Mouse (Mus musculus) monocyte, adult 5-6 weeks (primary cell): ENCODE results near the gene Prox1. TPM values are rescaled to one million over a fixed set of nuclear protein-coding genes. Genes with fewer than 3 reads are reported as not detected.

ENCODE experiments used
- ATAC-seq: fragments of 153-309, 156-312 bp; replicated peaks from 2 replicates; pipeline ENCODE4 v1.8.0; 2017; ENCODE audit warnings: mild to moderate bottlenecking; ENCODE audit not compliant: low TSS enrichment, insufficient number of reproducible peaks, severe bottlenecking, poor library complexity, low FRiP score
- total RNA-seq: library from RNA; stranded (forward); fragments of 200-1000, 200-491, 200-594 nt; gene quantifications from 3 replicates; pipeline ENCODE4 v1.2.3, GENCODE M21; 2017

Gene Prox1
- total RNA-seq, 1 experiment from 2014 or later = not detected

DNA sequence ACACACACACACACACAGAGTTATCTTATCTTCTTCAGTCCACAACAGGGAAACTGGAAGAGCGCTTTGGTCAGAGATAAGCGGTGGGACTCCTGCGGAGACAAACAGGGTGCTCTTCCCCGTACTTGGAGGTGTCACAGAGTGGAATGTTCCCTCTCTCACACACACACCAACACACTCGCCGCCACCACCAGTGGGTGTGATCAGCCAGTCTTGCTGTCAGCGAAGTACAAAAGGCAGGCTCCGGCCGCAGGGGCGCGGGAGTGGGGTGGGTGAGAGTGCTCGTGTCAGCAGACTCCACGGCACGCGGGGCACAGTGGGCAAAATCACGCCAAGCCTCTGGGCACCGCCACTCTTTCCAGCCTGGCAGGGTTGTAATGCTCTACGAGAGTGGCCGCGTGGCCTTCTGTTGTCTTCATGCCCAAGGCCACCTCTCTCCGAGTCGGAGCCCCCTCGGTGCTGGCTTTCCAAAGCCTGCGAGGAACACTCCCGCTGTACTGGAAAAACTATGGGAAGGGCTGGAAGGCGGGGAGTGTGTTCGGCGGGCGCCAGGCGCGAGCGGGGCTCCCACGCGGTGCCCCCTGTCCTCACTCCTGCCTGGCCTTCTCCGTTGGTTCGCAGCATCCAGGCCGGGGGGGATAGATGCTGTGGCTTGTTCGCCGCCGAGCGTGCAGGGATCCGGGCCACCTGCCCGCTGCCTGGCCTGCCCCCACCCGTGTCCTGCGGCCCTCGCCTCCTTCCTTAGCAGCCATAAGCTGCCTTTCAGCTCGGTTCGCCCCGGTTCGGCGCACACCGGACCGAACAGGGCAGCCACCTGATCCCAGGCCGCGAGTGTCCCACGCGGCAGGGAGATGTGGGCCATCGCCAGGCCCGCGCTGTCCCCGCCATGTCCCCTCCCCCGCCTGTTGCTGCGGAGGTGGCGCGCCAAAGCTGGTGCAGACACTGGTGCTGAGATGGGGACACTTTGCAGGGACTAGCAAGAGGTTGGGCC is 4.5 kb upstream of the Prox1 start:
- ATAC-seq = no peak

DNA sequence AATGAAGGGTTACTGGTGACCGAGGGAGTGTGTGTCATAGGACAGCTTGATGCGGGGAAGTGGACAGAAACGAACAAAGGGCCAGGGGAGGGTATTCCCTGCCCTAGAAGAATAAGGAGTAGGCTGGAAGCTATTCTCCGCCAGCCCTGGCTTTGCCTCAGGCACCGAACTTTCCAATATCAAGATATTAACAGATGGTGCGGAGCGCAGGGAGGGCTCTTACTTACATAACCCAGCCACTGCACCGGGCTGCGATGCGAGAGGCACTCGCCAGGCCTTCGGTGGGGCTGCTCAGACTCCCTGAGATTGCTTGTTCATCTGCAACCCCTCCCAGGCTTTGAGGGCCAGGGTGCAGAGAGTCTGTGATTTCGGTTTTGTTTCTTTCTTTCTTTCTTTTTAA is 3.7 kb upstream of the Prox1 start:
- no peak for ATAC-seq

DNA sequence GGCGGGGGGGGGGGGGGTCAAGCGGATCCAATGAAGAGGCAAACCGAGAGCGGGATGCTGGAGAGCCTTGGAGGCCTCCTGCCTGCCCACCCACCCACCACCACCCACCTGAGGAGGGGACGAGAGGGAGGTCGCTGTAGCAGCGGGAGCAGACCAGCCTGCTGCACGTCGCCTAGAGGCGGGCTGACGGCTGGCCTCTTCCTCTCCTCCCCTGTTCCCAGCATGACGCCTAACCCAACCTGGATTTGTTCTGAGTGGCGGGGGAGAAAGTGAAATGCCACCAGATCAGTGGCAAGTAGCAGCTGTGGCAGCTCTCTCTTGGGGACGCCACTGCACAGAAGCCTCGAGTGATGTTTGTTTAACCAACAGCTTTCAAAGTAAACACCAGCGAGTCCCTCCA is 3.1 kb upstream of the Prox1 start:
- ATAC-seq = no peak

DNA sequence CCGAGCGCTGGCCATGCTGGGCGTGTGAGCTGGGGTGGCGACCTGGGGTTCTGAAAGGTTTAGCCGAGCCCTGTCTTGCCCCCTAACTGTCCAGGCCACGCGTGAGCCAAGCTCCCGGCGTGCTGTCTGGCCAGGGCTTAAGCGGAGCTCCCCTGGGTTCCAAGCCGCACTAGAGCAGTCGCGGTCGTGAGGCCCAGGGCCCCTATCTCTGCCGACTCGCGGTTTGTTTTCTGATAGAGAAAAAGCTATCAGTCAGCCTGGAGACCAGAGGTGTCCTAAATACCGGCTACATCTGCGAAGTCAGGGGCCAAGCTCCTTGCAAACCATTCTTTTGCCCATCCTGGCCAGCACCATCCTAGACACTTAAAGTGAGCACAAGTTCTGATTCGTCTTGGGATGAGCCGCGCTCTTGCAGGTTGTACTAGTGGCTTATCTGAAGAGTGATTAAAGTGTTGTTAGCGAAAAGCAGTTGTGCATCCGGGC is 2.5 kb upstream of the Prox1 start:
- no peak for ATAC-seq

DNA sequence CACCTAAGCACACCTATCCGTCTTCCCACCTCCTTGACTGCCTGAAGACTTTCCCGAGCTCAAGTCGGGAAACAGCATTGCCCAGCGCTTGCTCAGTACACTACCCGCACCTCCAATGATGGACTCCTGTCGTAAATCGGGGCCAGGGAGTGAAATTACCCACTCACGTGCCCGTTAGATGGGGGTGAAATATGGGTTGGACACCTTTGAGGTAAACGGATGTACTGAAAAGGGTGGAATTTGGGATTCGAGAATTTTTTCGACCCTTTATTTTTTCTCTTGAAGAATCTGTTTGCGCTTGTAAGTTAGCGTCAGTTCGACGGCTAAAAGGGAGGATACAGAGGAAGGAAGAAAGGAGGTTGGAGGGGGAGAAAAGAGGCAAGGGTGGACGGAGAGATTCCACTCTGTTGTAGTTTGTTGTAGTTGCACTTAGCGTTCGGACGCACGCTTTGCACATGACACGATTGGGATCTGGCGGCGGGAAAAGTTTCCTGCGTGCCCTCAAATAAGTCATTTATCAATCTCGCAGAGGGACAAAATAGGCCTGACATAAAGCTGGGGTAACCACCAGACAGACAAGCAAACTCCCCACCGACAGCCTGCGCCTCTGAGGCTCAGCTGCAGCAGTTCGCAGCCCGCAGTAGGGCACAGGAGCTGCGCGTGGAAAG is 1.9 kb upstream of the Prox1 start:
- no peak for ATAC-seq

DNA sequence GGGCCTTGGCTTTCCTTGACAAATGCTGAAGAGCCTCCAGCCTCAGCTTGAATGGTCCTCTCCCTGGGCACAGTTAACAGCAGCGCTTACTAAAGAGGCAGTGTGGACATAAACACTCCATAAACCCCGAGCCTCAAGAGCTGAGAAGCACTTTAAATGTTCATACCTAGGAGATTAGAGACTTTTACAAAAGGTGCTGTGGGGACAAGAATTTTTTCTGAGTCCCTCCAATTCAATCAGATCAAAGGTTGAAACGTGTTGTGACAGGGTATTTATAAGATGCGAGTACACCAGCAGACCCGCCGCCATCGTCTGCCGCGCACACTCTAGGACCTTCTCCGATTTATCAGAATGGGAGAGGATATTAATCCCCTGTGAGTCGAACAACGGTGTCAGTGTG is 1.2 kb upstream of the Prox1 start:
- no peak for ATAC-seq

DNA sequence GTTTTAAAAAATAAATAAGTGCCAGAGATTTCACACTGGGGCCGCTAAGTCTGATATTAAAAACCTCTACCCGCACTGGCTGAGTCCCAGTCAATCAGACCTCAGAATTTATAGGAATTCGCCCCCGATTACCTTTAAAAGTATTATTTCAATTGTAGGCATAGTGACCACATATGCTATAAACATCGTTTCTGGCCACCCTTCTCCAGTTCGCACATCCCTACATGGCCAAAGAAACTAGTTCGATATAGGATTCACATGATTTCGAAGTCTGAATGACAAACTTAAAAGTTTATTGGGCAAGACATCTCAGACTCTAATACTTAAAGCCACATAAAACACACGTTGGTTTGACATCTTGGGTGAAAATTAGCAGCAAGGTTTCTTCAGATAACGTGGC is 827 bp upstream of the Prox1 start:
- no peak for ATAC-seq

DNA sequence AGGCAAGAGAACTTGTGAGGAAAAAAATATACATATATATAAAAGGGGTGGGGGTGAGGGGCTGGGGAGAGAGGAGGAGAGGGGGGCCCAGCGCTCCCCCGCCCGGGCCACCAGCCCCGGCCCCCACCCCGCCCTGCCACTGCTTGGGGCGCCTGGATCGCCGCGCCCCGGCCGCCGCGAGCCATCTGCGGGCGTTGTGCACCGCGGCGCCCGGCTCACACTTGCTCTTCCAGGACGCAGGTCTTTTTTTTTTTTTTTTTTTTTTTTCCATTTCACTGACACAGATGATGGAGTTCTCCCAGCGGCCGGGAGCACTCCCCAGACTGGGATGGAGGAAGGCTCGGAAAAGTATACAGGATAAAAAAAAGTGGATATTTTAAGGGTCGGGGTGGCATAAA is 304 bp upstream of the Prox1 start:
- ATAC-seq = no peak

DNA sequence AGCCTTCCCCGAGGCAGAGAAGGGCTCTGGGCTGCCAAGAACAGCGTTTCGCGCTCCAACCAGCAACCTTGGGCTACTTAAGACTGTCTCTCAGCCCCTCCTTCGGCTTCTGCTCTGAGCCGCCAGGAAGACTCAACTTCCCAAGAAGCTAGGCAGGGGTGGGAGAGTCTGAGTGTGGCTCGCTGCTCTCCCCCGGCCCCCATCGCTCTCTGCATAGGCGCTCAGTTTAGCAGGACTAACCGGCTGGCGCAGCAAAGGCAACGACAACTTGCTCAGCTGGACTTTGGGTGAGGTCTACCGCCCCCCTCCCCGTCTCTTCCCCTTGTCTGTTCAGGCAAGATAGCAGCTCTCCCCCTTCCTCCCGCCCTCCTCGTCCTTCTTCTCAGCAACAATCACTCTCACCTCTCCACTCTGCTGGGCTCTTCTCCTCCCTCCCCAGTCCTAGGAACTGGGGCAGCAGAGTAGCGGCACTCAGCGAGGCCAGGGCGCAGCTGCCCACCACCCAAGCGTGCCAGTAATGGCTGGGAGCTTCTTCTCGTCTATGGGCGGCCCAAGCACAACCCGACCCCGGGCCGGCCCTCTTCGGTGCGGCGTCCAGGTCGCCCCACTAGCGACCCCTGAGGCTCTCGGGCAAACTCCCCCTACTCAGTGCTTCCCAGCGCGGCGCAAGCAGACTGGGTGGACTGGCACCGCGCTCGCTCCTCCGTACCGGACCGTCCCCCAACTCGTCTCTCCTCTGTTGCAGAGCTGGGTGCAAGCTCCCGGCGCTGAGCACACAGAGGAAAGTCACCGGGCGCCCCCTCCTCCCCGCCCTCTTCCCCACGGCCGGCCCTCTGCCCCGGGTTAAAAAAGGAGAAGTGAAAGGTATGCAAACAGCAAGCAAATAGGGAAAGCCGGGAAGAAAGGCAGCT is 1.5 kb downstream of the Prox1 start:
- ATAC-seq = no peak

DNA sequence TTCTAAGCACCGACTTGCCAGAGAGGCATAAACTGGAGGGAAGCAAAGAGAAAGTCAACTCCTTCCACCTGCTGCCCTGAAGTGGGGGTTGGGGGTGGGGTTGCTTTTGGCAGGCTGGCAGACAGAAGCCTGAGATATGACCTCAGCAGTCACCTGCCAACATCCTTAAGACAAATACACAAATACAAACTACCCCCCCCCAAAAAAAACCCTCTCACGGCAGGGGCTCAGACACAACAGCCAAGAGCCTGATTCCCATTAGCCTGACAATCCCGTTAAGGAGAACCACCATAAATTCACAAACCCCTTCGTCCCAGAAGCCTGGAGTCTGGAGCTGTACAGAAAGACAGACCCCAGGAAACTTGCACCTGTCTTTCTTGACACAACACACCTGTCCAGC is 2.4 kb downstream of the Prox1 start:
- no peak for ATAC-seq

DNA sequence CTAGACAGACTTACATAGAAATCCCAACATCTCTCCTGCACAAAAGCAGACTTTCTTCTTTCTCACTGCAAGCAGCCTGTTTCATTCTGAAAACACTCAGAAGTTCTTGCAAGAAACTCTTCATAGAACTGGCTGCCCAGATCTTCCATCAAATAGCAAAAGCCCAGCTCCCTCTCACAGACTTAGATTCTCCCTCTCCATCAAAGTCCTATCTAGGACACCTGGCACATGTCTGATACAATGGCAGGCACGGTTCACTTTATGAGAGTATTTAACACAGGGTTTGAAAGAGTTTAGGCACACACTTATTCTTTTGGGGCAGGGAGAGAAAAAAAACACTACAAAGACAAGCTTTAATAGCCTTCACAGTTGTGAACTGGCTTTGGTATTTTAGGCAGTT is 2.9 kb downstream of the Prox1 start:
- ATAC-seq = no peak

DNA sequence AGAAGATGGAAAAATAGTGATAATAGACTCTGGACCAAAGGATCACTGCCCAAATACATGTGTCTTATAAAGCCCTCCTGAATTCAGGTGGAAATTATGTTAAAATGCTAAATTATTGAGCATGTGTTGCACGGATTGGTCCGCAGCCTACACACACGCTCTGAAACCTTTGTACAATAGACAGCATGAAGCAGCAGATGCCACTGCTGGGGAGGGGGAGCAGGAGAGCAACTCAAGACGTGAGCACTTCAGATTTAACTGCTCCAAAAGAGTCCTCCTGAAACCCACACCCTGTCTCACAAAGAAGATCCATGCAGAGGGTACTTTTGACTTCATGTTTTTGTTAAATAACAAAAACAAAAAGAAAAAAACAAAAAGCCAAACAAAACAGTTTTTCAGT is 5.0 kb downstream of the Prox1 start:
- no peak for ATAC-seq

DNA sequence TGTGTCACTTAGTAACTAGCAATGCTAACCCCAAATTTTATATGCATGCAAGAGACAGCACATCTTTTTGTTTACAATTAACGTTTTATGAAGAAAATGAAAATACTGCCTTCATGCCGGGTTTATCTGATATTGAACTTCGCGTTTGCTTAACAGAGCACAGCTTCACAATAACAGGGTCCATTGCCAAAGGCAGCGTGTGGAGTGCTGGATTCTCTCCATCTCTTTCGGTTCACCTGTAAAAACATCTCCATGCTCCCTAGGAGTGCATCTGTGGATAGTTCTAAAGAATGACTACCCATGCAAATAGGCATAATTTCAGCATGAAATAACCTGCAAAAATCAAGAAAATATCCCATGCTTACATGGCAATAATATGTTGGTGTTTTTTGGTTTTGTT is 7.0 kb downstream of the Prox1 start:
- ATAC-seq = no peak

DNA sequence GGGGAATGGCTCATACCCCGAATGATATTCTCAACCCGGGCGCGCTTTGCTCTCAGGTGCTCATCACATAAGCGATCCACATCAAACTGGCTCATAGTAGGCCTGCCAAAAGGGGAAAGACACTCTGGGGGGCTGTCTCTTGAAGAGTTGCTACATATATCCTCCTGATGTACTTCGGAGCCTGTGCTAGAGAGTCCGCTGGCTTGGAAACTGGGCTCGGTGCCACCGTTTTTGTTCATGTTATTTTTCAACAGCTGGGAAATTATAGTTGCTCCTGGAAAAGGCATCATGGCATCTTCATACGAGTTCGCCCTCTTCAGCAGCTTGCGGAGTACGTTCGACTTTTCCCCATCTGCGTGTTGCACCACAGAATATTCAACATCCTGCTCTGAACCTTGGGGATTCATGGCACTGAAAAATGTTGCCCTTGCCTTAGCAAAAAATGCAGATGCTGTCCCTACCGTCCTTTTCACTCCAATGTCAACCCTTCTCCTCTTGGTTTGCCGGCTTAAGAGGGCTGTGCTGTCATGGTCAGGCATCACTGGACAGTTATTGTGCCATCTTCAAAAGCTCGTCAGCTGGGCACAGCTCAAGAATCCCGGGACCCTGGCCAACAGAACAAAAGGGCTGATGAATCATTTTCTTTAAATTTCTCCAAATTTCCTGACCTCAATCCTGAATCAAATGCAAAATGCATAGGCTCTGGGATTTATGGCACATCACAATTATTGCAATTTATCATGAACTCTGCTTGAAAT is 8.6 kb downstream of the Prox1 start:
- ATAC-seq = no peak

DNA sequence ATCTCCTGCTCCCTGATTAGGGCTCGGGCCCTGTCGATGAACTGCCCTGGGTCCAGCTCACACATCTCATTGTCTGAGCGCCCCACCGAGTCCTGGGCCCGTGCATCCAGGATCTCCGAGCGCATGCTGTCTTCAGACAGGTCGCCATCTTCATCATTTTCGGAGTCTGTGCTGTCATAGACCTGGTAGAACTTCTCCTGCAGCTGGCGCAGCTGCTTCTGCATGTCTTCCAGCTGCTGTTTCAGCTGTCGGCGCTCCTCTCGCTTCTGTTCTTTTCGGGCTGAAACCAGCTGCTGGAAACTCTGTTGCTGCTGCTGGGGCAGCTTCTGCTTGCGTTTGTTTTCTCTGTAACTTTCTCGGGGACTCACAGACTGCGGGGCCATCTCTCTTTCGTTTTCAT is 9.2 kb downstream of the Prox1 start:
- no peak for ATAC-seq

DNA sequence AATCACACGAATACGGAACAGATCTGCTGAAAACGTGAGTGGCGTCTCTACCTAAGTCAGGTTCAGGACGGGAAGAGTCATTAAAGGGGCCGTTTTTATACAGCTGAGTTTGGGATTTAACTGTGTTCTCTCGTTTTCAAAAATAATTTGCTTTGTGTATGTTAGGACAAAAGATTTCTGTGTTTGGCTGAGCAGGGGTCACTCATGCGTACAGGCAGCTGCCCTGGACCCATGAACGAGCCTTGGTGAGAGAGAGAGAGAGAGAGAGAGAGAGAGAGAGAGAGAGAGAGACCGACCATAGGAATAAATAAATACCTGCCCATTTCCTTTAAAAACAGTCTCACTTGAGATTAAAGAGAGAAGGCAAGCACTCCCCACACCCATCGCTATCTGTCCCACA is 11.1 kb downstream of the Prox1 start:
- ATAC-seq = no peak

DNA sequence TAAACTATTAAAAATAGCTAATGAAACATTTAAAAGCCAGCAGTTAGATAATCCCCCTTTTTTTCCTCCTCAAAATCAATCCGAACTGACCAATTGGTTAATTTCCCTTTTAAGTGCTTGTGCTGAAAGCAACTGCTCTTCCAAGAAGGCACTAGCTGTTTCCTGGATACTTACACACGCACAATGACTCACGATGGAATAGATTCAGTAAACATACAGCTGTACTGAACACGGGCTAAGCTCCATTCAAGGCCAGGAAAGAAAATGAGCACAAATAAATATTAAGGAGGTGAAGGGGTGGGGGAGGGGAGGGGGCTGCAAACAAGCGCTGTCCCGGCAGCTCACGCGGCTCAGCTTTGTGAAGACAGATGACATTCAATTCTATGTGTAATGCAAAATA is 14.8 kb downstream of the Prox1 start:
- ATAC-seq = no peak

DNA sequence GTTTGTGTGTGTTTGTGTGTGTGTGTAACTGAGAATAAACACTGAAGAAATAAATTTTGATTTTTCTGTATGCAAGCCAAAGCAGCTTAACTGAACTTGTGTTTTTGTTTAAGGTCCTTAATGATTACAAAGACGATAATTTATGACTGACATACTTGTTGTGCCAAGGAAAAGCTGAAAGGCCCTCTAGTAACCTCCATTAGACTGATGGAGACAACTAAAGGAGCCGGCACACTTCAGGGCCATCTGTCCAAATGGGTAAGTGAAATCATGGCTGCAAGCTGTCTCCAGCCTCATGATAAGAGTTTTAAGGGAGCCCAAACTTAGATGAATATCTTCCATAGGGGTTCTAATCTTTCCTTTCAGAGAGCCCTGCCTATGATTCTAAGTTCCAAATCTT is 15.5 kb downstream of the Prox1 start:
- ATAC-seq = no peak
